Mouse (Mus musculus): ENCODE measurements at regions not wholly inside any gene's neighbourhood (a gene's known extent, or its start where the extent isn't known, plus 50 kb on each side); places are given as distances from the start of the nearest gene placed in this dataset.

- no peak for DNase-seq
Observed at GRCm38 (mm10) chr16:47354279-47354678, 856.0 kb upstream of the Nectin3 start.

- no peak for DNase-seq
Observed at GRCm38 (mm10) chr16:47394398-47394797, 889.1 kb upstream of the Dppa4 start.

GRCm38 (mm10) chr16:47407067-47407466 lies 876.5 kb upstream of the Dppa4 start:
- no peak for DNase-seq

GRCm38 (mm10) chr16:47418680-47419252 lies 864.8 kb upstream of the Dppa4 start:
- peak in 1 of 2 experiments; percentile 1 for DNase-seq

GRCm38 (mm10) chr16:47445083-47445482 lies 838.5 kb upstream of the Dppa4 start:
- no peak for DNase-seq

- no peak for DNase-seq
Observed at GRCm38 (mm10) chr16:47475441-47476081, 808.0 kb upstream of the Dppa4 start.

- DNase-seq: no peak
Observed at GRCm38 (mm10) chr16:47482071-47482470, 801.5 kb upstream of the Dppa4 start.

- no peak for DNase-seq
Observed at GRCm38 (mm10) chr16:47488525-47488924, 795.0 kb upstream of the Dppa4 start.

GRCm38 (mm10) chr16:47525857-47526256 lies 757.7 kb upstream of the Dppa4 start:
- DNase-seq: no peak

GRCm38 (mm10) chr16:47526613-47527012 lies 756.9 kb upstream of the Dppa4 start:
- no peak for DNase-seq

- no peak for DNase-seq
Observed at GRCm38 (mm10) chr16:47536524-47536923, 747.0 kb upstream of the Dppa4 start.

- no peak for DNase-seq
Observed at GRCm38 (mm10) chr16:47551101-47551500, 732.4 kb upstream of the Dppa4 start.

- DNase-seq: peak in 1 of 2 experiments; percentile 2
Observed at GRCm38 (mm10) chr16:47568051-47568450, 715.5 kb upstream of the Dppa4 start.

- DNase-seq: no peak
Observed at GRCm38 (mm10) chr16:47599476-47599875, 684.1 kb upstream of the Dppa4 start.

Measured in kidney, postnatal 36 days (tissue).